Mouse (Mus musculus) erythroid progenitor cell, adult 5-6 weeks (primary cell): ENCODE results near the gene H2al1d. TPM values are rescaled to one million over a fixed set of nuclear protein-coding genes. Genes with fewer than 3 reads are reported as not detected.

Source experiments
- total RNA-seq, 2 experiments: library from RNA; stranded (forward) in 1 of 2; stranded (reverse) in 1 of 2; fragments of 150-400 nt in 1 of 2; fragments of 186-747, 209-891 nt in 1 of 2; gene quantifications; 2 replicates each; pipeline versions ENCODE4 v1.2.3 to v1.2.4; 2015 to 2017; ENCODE audit warnings: low replicate concordance in 2 of 2

Gene H2al1d
- total RNA-seq, 2 experiments from 2014 or later = not detected

Other genes with a start within 250 kb of the H2al1d start
- gene H2al1a, start 9.6 kb upstream of the H2al1d start, total RNA-seq (2015; ENCODE audit: low replicate concordance) = not detected in 2 replicates
- not detected in 2 replicates for gene H2al1a, start 9.6 kb upstream of the H2al1d start, total RNA-seq (2017; ENCODE audit: low replicate concordance)
- not detected in 2 replicates for gene H2al1b, start 6.4 kb upstream of the H2al1d start, total RNA-seq (2015; ENCODE audit: low replicate concordance)
- not detected in 2 replicates for gene H2al1b, start 6.4 kb upstream of the H2al1d start, total RNA-seq (2017; ENCODE audit: low replicate concordance)
- not detected in 2 replicates for gene H2al1c, start 3.2 kb upstream of the H2al1d start, total RNA-seq (2015; ENCODE audit: low replicate concordance)
- gene H2al1c, start 3.2 kb upstream of the H2al1d start, total RNA-seq (2017; ENCODE audit: low replicate concordance) = not detected in 2 replicates
- gene H2al1e, start 3.1 kb downstream of the H2al1d start, total RNA-seq (2015; ENCODE audit: low replicate concordance) = not detected in 2 replicates
- not detected in 2 replicates for gene H2al1e, start 3.1 kb downstream of the H2al1d start, total RNA-seq (2017; ENCODE audit: low replicate concordance)
- not detected in 2 replicates for gene H2al1f, start 6.3 kb downstream of the H2al1d start, total RNA-seq (2015; ENCODE audit: low replicate concordance)
- gene H2al1f, start 6.3 kb downstream of the H2al1d start, total RNA-seq (2017; ENCODE audit: low replicate concordance) = not detected in 2 replicates
- not detected in 2 replicates for gene H2al1g, start 9.4 kb downstream of the H2al1d start, total RNA-seq (2015; ENCODE audit: low replicate concordance)
- gene H2al1g, start 9.4 kb downstream of the H2al1d start, total RNA-seq (2017; ENCODE audit: low replicate concordance) = not detected in 2 replicates
- gene H2al1h, start 12.7 kb downstream of the H2al1d start, total RNA-seq (2015; ENCODE audit: low replicate concordance) = not detected in 2 replicates
- gene H2al1h, start 12.7 kb downstream of the H2al1d start, total RNA-seq (2017; ENCODE audit: low replicate concordance) = not detected in 2 replicates
- gene H2al1i, start 15.8 kb downstream of the H2al1d start, total RNA-seq (2015; ENCODE audit: low replicate concordance) = not detected in 2 replicates
- not detected in 2 replicates for gene H2al1i, start 15.8 kb downstream of the H2al1d start, total RNA-seq (2017; ENCODE audit: low replicate concordance)
- gene H2al1j, start 19.0 kb downstream of the H2al1d start, total RNA-seq (2015; ENCODE audit: low replicate concordance) = not detected in 2 replicates
- not detected in 2 replicates for gene H2al1j, start 19.0 kb downstream of the H2al1d start, total RNA-seq (2017; ENCODE audit: low replicate concordance)